Mouse (Mus musculus) MEL (cell line): ENCODE measurements around the gene Mau2. TPM values are rescaled to one million over a fixed set of nuclear protein-coding genes. Genes with fewer than 3 reads are reported as not detected.
A peak's percentile ranks its signal among the peaks of the same experiment; 100 is the strongest.

Experiments
- DNase-seq: peaks from one replicate; pipeline ENCODE4 v3.0.0; 2011; ENCODE audit warnings: low read depth, low spot score
- H3K27ac ChIP-seq: 2 replicates; pipeline ENCODE4 v1.5.1; 2012; ENCODE audit warnings: low read depth, mild to moderate bottlenecking, control low read depth, low read length, moderate library complexity; ENCODE audit not compliant: control insufficient read depth
- H3K27me3 ChIP-seq, 2 experiments: fragments of 150-350 bp in 1 of 2; sonication (generic) in 1 of 2; 2 replicates each; pipeline ENCODE4 v1.6.1; 2012; ENCODE audit warnings: low read length in 2 of 2, mild to moderate bottlenecking in 2 of 2, improper control_type of control experiment in 1 of 2, moderate library complexity in 1 of 2; ENCODE audit not compliant: insufficient read depth in 2 of 2, control insufficient read depth in 1 of 2
- H3K36me3 ChIP-seq, 2 experiments: 2 replicates each; pipeline ENCODE4 v1.6.1; 2012 to 2014; ENCODE audit warnings: low read length in 2 of 2, improper control_type of control experiment in 1 of 2, inconsistent platforms in 1 of 2, mild to moderate bottlenecking in 1 of 2; ENCODE audit not compliant: insufficient read depth in 2 of 2, control insufficient read depth in 1 of 2
- H3K4me1 ChIP-seq, 2 experiments: fragments of 150-350 bp in 1 of 2; sonication (generic) in 1 of 2; 2 replicates each; pipeline ENCODE4 v1.6.1; 2012; ENCODE audit warnings: low read length in 2 of 2, improper control_type of control experiment in 1 of 2, mild to moderate bottlenecking in 1 of 2; ENCODE audit not compliant: insufficient read depth in 2 of 2, control insufficient read depth in 1 of 2
- H3K4me3 ChIP-seq, 2 experiments: fragments of 150-350 bp in 1 of 2; sonication (generic) in 1 of 2; 2 replicates each; pipeline ENCODE4 v1.5.1; 2012; ENCODE audit warnings: low read depth in 2 of 2, low read length in 2 of 2, mild to moderate bottlenecking in 2 of 2, moderate library complexity in 2 of 2, control low read depth in 1 of 2, improper control_type of control experiment in 1 of 2; ENCODE audit not compliant: control insufficient read depth in 1 of 2, insufficient read depth in 1 of 2
- H3K79me2 ChIP-seq: 2 replicates; pipeline ENCODE4 v1.6.1; 2012; ENCODE audit warnings: mild to moderate bottlenecking, low read length, moderate library complexity; ENCODE audit not compliant: control insufficient read depth, poor library complexity, insufficient read depth
- H3K9ac ChIP-seq: 2 replicates; pipeline ENCODE4 v1.6.1; 2012; ENCODE audit warnings: low read depth, mild to moderate bottlenecking, control low read depth, low read length, moderate library complexity; ENCODE audit not compliant: control insufficient read depth, poor library complexity, severe bottlenecking
- H3K9me3 ChIP-seq: fragments of 150-350 bp; sonication (generic); replicated peaks from 2 replicates; pipeline ENCODE4 v1.6.1; 2012; ENCODE audit warnings: mild to moderate bottlenecking, low read length, improper control_type of control experiment, moderate library complexity; ENCODE audit not compliant: insufficient read depth
- ELF1 ChIP-seq: IDR thresholded peaks from 2 replicates; pipeline ENCODE4 v1.6.1; 2014; ENCODE audit warnings: low read depth, mild to moderate bottlenecking, inconsistent platforms, low read length, improper control_type of control experiment, moderate library complexity
- EP300 ChIP-seq, 2 experiments: IDR thresholded peaks; 2 replicates each; pipeline ENCODE4 v1.6.1; 2011; ENCODE audit warnings: improper control_type of control experiment in 2 of 2, low read length in 2 of 2, low read depth in 1 of 2, mild to moderate bottlenecking in 1 of 2
- GATA1 ChIP-seq: IDR thresholded peaks from 2 replicates; pipeline ENCODE4 v1.6.1; 2011; ENCODE audit warnings: low read depth, low read length, improper control_type of control experiment
- KAT2A ChIP-seq: conservative IDR thresholded peaks from 2 replicates; pipeline ENCODE4 v1.6.1; 2012; ENCODE audit warnings: low read depth, low read length, improper control_type of control experiment, inconsistent platforms
- MEF2A ChIP-seq: IDR thresholded peaks from 2 replicates; pipeline ENCODE4 v1.6.1; 2014; ENCODE audit warnings: low read depth, mild to moderate bottlenecking, inconsistent platforms, low read length, improper control_type of control experiment; ENCODE audit not compliant: poor library complexity, insufficient replicate concordance, severe bottlenecking; ENCODE audit errors: extremely low read depth
- UBTF ChIP-seq: IDR thresholded peaks from 2 replicates; pipeline ENCODE4 v1.6.1; 2012; ENCODE audit warnings: low read depth, mild to moderate bottlenecking, inconsistent platforms, low read length, improper control_type of control experiment, moderate library complexity, borderline replicate concordance; ENCODE audit not compliant: insufficient read depth
- ZNF384 ChIP-seq: IDR thresholded peaks from 2 replicates; pipeline ENCODE4 v1.6.1; 2012; ENCODE audit warnings: low read depth, mild to moderate bottlenecking, inconsistent platforms, low read length, improper control_type of control experiment
- polyA plus RNA-seq, 2 experiments: library from polyadenylated mRNA; stranded (reverse) in 1 of 2; unstranded in 1 of 2; fragments of >175 nt in 1 of 2; fragments of >200 nt in 1 of 2; gene quantifications; 2 replicates each; pipeline versions ENCODE4 v1.2.1 to v1.2.4; 2012; ENCODE audit warnings: low replicate concordance in 2 of 2, low read depth in 1 of 2; ENCODE audit not compliant: insufficient read length in 2 of 2, insufficient read depth in 1 of 2, missing spikeins in 1 of 2
- total RNA-seq: library from RNA; depleted of rRNA; stranded (reverse); fragments of 300-350 nt; gene quantifications from 2 replicates; pipeline ENCODE4 v1.2.3, GENCODE M21; 2012

Gene Mau2
- total and polyA plus RNA-seq, 3 experiments = 39.2 to 43.4 TPM; not detected in 1

- DNase-seq = no peak
- peaks cover 0 to 13% of the 10 kb centered on the region in 2 experiments; a peak in 3 of 4 replicates for H3K36me3 ChIP-seq
- TF ChIP-seq ELF1 (no peak), MEF2A (no peak)
- H3K27ac ChIP-seq = no peak overlapping the region
- H3K4me1 ChIP-seq = no peaks in the 10 kb centered on the region
- H3K27me3 ChIP-seq = no peaks in the 10 kb centered on the region
- no peak overlapping the region for H3K9ac ChIP-seq
- H3K79me2 ChIP-seq = peaks cover 13% of the 10 kb centered on the region
- no peak overlapping the region for H3K4me3 ChIP-seq
- H3K9me3 ChIP-seq = no peaks in the 10 kb centered on the region
These were observed 7.1 kb upstream of the Mau2 start for GRCm38 (mm10) chr8:70049662-70050061.

GRCm38 (mm10) chr8:70043996-70044395, 1.5 kb upstream of the Mau2 start:
- H3K9ac ChIP-seq = peak overlapping the region; percentile 91; the same call in 1 of the 2 replicates
- H3K27me3 ChIP-seq = no peaks in the 10 kb centered on the region
- peaks cover 8% of the 10 kb centered on the region in 2 experiments; a peak in 3 of 4 replicates for H3K4me1 ChIP-seq
- H3K9me3 ChIP-seq = no peaks in the 10 kb centered on the region
- H3K4me3 ChIP-seq = peak overlapping the region in 1 of 2 experiments; percentile 62; a peak in 2 of 4 replicates
- TF ChIP-seq MEF2A (no peak), ELF1 (no peak), GATA1 (no peak), UBTF (no peak), ZNF384 (no peak)
- no peak overlapping the region for H3K27ac ChIP-seq
- peaks cover 66% of the 10 kb centered on the region for H3K79me2 ChIP-seq
- H3K36me3 ChIP-seq = peaks cover 2 to 11% of the 10 kb centered on the region in 2 experiments
- no peak for DNase-seq

- peaks cover 3 to 11% of the 10 kb centered on the region in 2 experiments for H3K36me3 ChIP-seq
- TF ChIP-seq MEF2A (no peak), KAT2A (no peak), UBTF (peak; percentile 60; the same call in 1 of the 2 replicates), ZNF384 (no peak), EP300 (IDR thresholded peaks at IDR 0.05; ENCODE audit: low read depth in 1 of 2, low read length in 2 of 2) (no peak)
- peaks cover 71% of the 10 kb centered on the region for H3K79me2 ChIP-seq
- DNase-seq = no peak
- H3K4me3 ChIP-seq = peak overlapping the region; percentile 62 to 99
- no peaks in the 10 kb centered on the region for H3K27me3 ChIP-seq
- H3K4me1 ChIP-seq = peaks cover 8% of the 10 kb centered on the region in 2 experiments; a peak in 3 of 4 replicates
- peak overlapping the region; percentile 91 for H3K9ac ChIP-seq
- H3K9me3 ChIP-seq = no peaks in the 10 kb centered on the region
- peak overlapping the region; percentile 47 for H3K27ac ChIP-seq
These were observed 518 bp downstream of the Mau2 start for GRCm38 (mm10) chr8:70041885-70042546.
